Mouse (Mus musculus): ENCODE results near the gene Thbs1. TPM values are rescaled to one million over a fixed set of nuclear protein-coding genes. Genes with fewer than 3 reads are reported as not detected.

Gene Thbs1
- total and polyA plus RNA-seq, 3 experiments = 0.01 TPM; not detected in 2

DNA sequence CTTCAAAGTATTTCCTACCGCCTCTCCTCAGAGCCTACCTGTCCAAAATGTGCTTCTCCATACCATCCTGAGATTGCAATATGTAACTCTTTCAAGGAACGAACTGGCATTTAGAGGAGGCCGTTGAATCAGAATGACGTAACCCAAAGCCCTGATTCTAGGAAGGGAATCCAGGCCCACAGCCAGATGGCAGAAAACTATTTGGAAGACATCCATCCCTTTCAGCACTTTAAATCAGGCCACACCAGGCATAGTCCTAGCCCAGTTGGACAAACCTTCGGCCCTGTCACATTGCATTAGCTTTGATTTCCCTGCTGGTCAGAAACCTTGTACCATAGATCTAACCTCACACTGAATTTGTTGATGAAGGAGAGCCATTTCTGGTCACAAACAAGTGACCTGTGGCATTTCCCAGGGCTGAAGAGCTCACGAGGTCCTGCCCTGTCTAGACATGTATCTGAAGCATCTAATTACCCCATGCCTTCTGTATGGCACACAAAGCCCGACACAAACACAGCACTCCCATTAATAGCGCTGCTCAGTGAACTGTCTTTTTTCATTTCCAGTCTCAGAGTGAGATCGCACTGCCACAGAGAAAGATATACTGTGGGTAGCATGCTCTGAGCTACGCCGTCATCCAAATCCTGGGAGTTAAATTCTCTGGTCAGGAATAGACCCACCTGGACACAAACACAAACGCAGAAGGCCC is 38.3 kb downstream of the Thbs1 start:
- Histone ChIP-seq H3K36me3 (replicated peaks) (no peaks in the 10 kb centered on the region), H3K9me3 (replicated peaks) (peaks cover 9% of the 10 kb centered on the region), H3K4me3 (ENCODE audit: low read depth, low read length) (no peak overlapping the region), H3K27me3 (ENCODE audit: insufficient read depth, low read length) (no peaks in the 10 kb centered on the region), H3K4me1 (ENCODE audit: insufficient read depth, low read depth, low read length) (no peaks in the 10 kb centered on the region)
- no peak for DNase-seq (ENCODE audit: low spot score)
- TF ChIP-seq TAL1 (conservative IDR thresholded peaks at IDR 0.05; ENCODE audit: low read depth, low read length) (no peak), CTCF (IDR thresholded peaks at IDR 0.05; ENCODE audit: low read depth, low read length) (no peak), POLR2AphosphoS5 (IDR thresholded peaks at IDR 0.05; ENCODE audit: insufficient replicate concordance, low read depth, low read length) (no peak), GATA1 (IDR thresholded peaks at IDR 0.05; ENCODE audit: borderline replicate concordance, low read length) (no peak), GATA2 (IDR thresholded peaks at IDR 0.05; ENCODE audit: borderline replicate concordance, low read depth, low read length) (no peak)
- no peak for ATAC-seq (ENCODE audit: extremely low read depth, insufficient number of reproducible peaks, low FRiP score, poor library complexity, severe bottlenecking)

DNA sequence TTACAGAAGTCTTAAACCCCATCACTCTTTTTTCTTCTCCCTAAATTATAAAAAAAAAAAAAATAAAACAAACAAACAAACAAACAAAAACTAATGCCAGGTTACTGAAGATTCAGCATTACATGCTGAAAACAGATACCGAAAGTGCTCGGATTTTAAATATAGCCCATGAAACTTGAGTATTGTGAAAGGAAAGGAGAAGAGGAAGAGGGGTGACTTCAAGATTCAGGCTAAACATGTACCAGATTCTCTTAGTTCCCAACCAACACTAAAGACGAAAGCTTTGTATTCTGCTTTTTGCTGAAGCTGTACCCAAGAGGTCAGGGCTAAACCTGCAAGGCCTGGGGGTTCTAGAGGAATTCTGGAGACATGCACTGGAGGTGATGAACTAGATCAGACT is 46.4 kb downstream of the Thbs1 start:
- no peak for DNase-seq (ENCODE audit: low spot score)
- no peak for ATAC-seq (ENCODE audit: extremely low read depth, insufficient number of reproducible peaks, low FRiP score, poor library complexity, severe bottlenecking)
- H3K27me3 ChIP-seq (ENCODE audit: insufficient read depth, low read length) = no peaks in the 10 kb centered on the region

GRCm38 (mm10) chr2:118159126-118159525 is 47.5 kb downstream of the Thbs1 start:
- DNase-seq (ENCODE audit: low spot score) (no peak), ATAC-seq (ENCODE audit: extremely low read depth, insufficient number of reproducible peaks, low FRiP score, poor library complexity, severe bottlenecking) (no peak)
- Histone ChIP-seq H3K4me3 (ENCODE audit: low read depth, low read length) (no peak overlapping the region), H3K27me3 (ENCODE audit: insufficient read depth, low read length) (no peaks in the 10 kb centered on the region), H3K9me3 (replicated peaks) (peaks cover 1% of the 10 kb centered on the region; the same call in 1 of the 2 replicates), H3K4me1 (ENCODE audit: insufficient read depth, low read depth, low read length) (no peaks in the 10 kb centered on the region), H3K36me3 (replicated peaks) (no peaks in the 10 kb centered on the region)
- TF ChIP-seq TAL1 (conservative IDR thresholded peaks at IDR 0.05; ENCODE audit: low read depth, low read length) = no peak
- TF ChIP-seq POLR2AphosphoS5 (IDR thresholded peaks at IDR 0.05; ENCODE audit: insufficient replicate concordance, low read depth, low read length) = no peak
- TF ChIP-seq CTCF (IDR thresholded peaks at IDR 0.05; ENCODE audit: low read depth, low read length) = no peak
- no peak for TF ChIP-seq GATA2 (IDR thresholded peaks at IDR 0.05; ENCODE audit: borderline replicate concordance, low read depth, low read length)
- TF ChIP-seq GATA1 (IDR thresholded peaks at IDR 0.05; ENCODE audit: borderline replicate concordance, low read length) = no peak

More for the DNA sequence above, 46.4 kb downstream of the Thbs1 start:
- Histone ChIP-seq H3K4me1 (ENCODE audit: insufficient read depth, low read depth, low read length) (no peaks in the 10 kb centered on the region), H3K36me3 (replicated peaks) (no peaks in the 10 kb centered on the region), H3K4me3 (ENCODE audit: low read depth, low read length) (no peak overlapping the region), H3K9me3 (replicated peaks) (peaks cover under 1% of the 10 kb centered on the region; the same call in 1 of the 2 replicates)
- TF ChIP-seq GATA1 (IDR thresholded peaks at IDR 0.05; ENCODE audit: borderline replicate concordance, low read length) = no peak
- TF ChIP-seq POLR2AphosphoS5 (IDR thresholded peaks at IDR 0.05; ENCODE audit: insufficient replicate concordance, low read depth, low read length) = no peak
- TF ChIP-seq GATA2 (IDR thresholded peaks at IDR 0.05; ENCODE audit: borderline replicate concordance, low read depth, low read length) = no peak
- TF ChIP-seq TAL1 (conservative IDR thresholded peaks at IDR 0.05; ENCODE audit: low read depth, low read length) = no peak
- TF ChIP-seq CTCF (IDR thresholded peaks at IDR 0.05; ENCODE audit: low read depth, low read length) = no peak

DNA sequence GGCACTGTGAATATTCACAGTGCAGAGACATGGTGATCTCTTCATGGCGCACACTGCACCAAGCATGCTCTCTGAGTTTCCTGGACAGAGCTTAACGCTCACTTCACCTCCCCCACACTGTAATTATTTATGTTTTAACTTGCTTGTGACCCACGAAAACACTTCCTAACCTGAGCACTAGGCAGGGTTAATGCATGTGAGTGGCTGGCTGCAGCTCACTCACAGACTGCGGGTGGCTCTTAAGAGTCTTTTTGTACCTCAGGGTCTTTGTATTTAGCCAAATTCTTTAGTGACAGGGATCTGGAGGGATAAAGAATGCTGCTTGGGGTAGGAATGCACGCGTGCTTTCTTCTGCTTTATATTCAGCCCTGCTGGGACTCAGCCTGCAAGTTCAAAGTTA is 48.9 kb downstream of the Thbs1 start:
- TF ChIP-seq GATA2 (IDR thresholded peaks at IDR 0.05; ENCODE audit: borderline replicate concordance, low read depth, low read length) = no peak
- no peak for TF ChIP-seq CTCF (IDR thresholded peaks at IDR 0.05; ENCODE audit: low read depth, low read length)
- TF ChIP-seq POLR2AphosphoS5 (IDR thresholded peaks at IDR 0.05; ENCODE audit: insufficient replicate concordance, low read depth, low read length) = no peak
- no peak for TF ChIP-seq GATA1 (IDR thresholded peaks at IDR 0.05; ENCODE audit: borderline replicate concordance, low read length)
- TF ChIP-seq TAL1 (conservative IDR thresholded peaks at IDR 0.05; ENCODE audit: low read depth, low read length) = no peak
- peaks cover 4% of the 10 kb centered on the region; the same call in 1 of the 2 replicates for H3K9me3 ChIP-seq (replicated peaks)
- ATAC-seq (ENCODE audit: extremely low read depth, insufficient number of reproducible peaks, low FRiP score, poor library complexity, severe bottlenecking) = no peak
- no peaks in the 10 kb centered on the region for H3K27me3 ChIP-seq (ENCODE audit: insufficient read depth, low read length)
- H3K4me3 ChIP-seq (ENCODE audit: low read depth, low read length) = no peak overlapping the region
- no peaks in the 10 kb centered on the region for H3K4me1 ChIP-seq (ENCODE audit: insufficient read depth, low read depth, low read length)
- no peaks in the 10 kb centered on the region for H3K36me3 ChIP-seq (replicated peaks)
- no peak for DNase-seq (ENCODE audit: low spot score)

GRCm38 (mm10) chr2:118160991-118161390 is 49.3 kb downstream of the Thbs1 start:
- Histone ChIP-seq H3K4me1 (ENCODE audit: insufficient read depth, low read depth, low read length) (no peaks in the 10 kb centered on the region), H3K4me3 (ENCODE audit: low read depth, low read length) (no peak overlapping the region), H3K36me3 (replicated peaks) (no peaks in the 10 kb centered on the region), H3K9me3 (replicated peaks) (0 out of 2 replicates have a peak, but pooled peaks cover 4% of the 10 kb centered on the region), H3K27me3 (ENCODE audit: insufficient read depth, low read length) (no peaks in the 10 kb centered on the region)
- TF ChIP-seq CTCF (IDR thresholded peaks at IDR 0.05; ENCODE audit: low read depth, low read length) (no peak), GATA1 (IDR thresholded peaks at IDR 0.05; ENCODE audit: borderline replicate concordance, low read length) (no peak), TAL1 (conservative IDR thresholded peaks at IDR 0.05; ENCODE audit: low read depth, low read length) (no peak), GATA2 (IDR thresholded peaks at IDR 0.05; ENCODE audit: borderline replicate concordance, low read depth, low read length) (no peak), POLR2AphosphoS5 (IDR thresholded peaks at IDR 0.05; ENCODE audit: insufficient replicate concordance, low read depth, low read length) (no peak)
- no peak for ATAC-seq (ENCODE audit: extremely low read depth, insufficient number of reproducible peaks, low FRiP score, poor library complexity, severe bottlenecking)
- no peak for DNase-seq (ENCODE audit: low spot score)

DNA sequence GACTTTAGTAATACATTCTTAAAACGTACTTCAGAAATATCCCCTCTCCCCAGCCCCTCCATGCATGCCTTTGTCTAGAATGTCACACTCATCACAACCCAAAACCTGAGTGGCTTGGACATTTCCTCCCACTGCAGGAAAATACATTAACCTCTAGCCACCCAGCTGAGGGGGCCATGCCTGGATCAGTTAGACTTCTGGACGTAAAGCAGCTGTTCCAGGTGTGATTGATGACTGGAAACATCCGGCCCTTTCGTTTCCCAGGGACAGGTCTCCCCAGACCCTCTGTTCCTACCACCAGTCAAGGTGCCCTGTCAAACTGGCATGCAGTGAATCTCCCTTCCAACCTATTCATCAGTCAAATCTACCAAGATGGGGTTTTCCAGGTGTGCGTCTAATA is 50.8 kb downstream of the Thbs1 start:
- Histone ChIP-seq H3K27me3 (ENCODE audit: insufficient read depth, low read length) (no peaks in the 10 kb centered on the region), H3K36me3 (replicated peaks) (no peaks in the 10 kb centered on the region), H3K9me3 (replicated peaks) (0 out of 2 replicates have a peak, but pooled peaks cover 4% of the 10 kb centered on the region), H3K4me3 (ENCODE audit: low read depth, low read length) (no peak overlapping the region), H3K4me1 (ENCODE audit: insufficient read depth, low read depth, low read length) (no peaks in the 10 kb centered on the region)
- TF ChIP-seq TAL1 (conservative IDR thresholded peaks at IDR 0.05; ENCODE audit: low read depth, low read length) (no peak), GATA2 (IDR thresholded peaks at IDR 0.05; ENCODE audit: borderline replicate concordance, low read depth, low read length) (no peak), GATA1 (IDR thresholded peaks at IDR 0.05; ENCODE audit: borderline replicate concordance, low read length) (no peak), POLR2AphosphoS5 (IDR thresholded peaks at IDR 0.05; ENCODE audit: insufficient replicate concordance, low read depth, low read length) (no peak), CTCF (IDR thresholded peaks at IDR 0.05; ENCODE audit: low read depth, low read length) (no peak)
- no peak for DNase-seq (ENCODE audit: low spot score)
- no peak for ATAC-seq (ENCODE audit: extremely low read depth, insufficient number of reproducible peaks, low FRiP score, poor library complexity, severe bottlenecking)

All from G1E (cell line).